Mouse (Mus musculus): ENCODE measurements at regions not wholly inside any gene's neighbourhood (a gene's known extent, or its start where the extent isn't known, plus 50 kb on each side); places are given as distances from the start of the nearest gene placed in this dataset.

DNA sequence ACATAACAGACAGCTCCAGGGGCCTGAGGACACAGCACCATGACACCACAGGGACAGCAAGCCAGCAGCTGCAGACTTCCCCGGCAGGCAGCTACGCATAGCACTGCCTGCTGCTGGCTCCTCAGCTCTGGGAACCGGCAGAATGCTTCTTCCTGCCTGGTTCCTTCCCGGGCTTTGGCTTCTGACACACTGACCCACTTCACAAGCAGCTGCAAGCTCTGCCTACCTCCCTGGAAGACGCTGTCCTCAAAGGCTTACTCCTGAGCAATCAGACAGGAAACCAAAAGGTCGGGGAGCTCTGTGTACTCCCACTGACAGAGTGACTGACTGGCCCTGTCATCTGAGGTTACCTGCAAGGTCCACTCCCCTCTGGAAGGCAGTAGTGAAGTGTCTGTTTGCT, 159.5 kb upstream of the Zfp618 start:
- in situ Hi-C loops (cut with MboI; ENCODE audit: low pct_unique_long_range_greater_than_20kb in 1 of 2, low sequenced_read_pairs in 2 of 2, unreplicated experiment in 1 of 2): no loop called here

- in situ Hi-C loops (cut with MboI; ENCODE audit: low pct_unique_long_range_greater_than_20kb in 1 of 2, low sequenced_read_pairs in 2 of 2, unreplicated experiment in 1 of 2): no loop called here
These were observed 158.6 kb upstream of the Zfp618 start for GRCm38 (mm10) chr4:62806786-62807185.

- in situ Hi-C loops (cut with MboI; ENCODE audit: low pct_unique_long_range_greater_than_20kb in 1 of 2, low sequenced_read_pairs in 2 of 2, unreplicated experiment in 1 of 2): no loop called here
These were observed 157.3 kb upstream of the Zfp618 start for GRCm38 (mm10) chr4:62807926-62808552.

DNA sequence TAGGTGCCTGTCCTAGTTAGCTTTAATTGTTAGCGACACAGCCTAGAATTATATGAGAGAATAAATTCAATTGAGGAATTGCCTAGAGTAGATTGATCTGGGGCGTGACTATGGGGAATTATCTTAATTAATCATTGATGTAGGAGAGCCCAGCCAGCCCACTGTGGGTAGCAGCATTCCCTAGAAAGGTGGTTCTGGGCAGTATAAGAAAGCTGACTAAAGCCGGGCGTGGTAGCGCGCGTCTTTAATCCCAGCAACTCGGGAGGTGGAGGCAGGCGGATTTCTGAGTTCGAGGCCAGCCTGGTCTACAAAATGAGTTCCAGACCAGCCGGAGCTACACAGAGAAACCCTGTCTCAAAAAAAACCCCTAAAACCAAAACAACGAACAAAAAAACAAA, 156.8 kb upstream of the Zfp618 start:
- in situ Hi-C loops (cut with MboI; ENCODE audit: low pct_unique_long_range_greater_than_20kb in 1 of 2, low sequenced_read_pairs in 2 of 2, unreplicated experiment in 1 of 2): no loop called here

DNA sequence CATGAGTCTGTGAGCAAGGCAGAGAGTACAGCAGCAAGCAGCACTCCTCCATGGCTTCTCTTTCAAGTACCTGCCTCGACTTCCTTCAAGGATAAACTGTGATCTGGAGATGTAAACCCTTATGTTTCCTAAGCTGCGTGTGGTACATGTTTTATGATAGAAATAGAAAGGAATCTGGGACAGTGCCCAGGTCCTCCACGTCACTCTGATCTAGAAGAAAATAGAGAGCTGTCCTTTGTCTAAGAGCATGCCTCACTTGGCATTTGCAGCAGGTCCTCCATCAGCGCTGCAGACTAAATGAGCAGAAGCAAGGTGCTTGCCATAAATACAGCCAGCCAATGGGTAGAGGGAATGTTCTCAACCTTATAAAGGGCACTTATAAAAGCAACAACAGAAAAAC, 156.3 kb upstream of the Zfp618 start:
- in situ Hi-C loops (cut with MboI; ENCODE audit: low pct_unique_long_range_greater_than_20kb in 1 of 2, low sequenced_read_pairs in 2 of 2, unreplicated experiment in 1 of 2): no loop called here

GRCm38 (mm10) chr4:62819889-62820288, 145.5 kb upstream of the Zfp618 start:
- in situ Hi-C loops (cut with MboI; ENCODE audit: low pct_unique_long_range_greater_than_20kb in 1 of 2, low sequenced_read_pairs in 2 of 2, unreplicated experiment in 1 of 2): no loop called here

GRCm38 (mm10) chr4:62821288-62821687, 144.1 kb upstream of the Zfp618 start:
- in situ Hi-C loops (cut with MboI; ENCODE audit: low pct_unique_long_range_greater_than_20kb in 1 of 2, low sequenced_read_pairs in 2 of 2, unreplicated experiment in 1 of 2): no loop called here

DNA sequence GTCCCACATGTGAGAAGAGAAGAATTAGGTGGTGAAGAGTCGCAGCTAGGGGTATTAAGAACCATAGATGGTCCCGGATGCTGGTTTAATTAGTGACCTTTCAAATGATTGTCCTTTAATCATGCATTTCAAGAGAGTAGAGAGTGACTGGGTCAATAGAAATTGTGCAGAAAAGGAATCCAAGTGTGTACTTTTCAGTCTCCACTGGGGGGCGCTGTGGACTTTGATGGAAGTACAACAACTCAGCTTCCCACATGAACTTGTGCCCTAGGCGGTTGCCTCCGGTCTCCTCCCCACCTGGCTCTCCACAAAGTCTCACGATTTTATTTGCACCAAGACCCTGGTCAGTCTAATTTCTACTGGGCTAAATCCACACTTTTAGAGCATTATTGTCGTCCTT, 142.8 kb upstream of the Zfp618 start:
- in situ Hi-C loops (cut with MboI; ENCODE audit: low pct_unique_long_range_greater_than_20kb in 1 of 2, low sequenced_read_pairs in 2 of 2, unreplicated experiment in 1 of 2): no loop called here

DNA sequence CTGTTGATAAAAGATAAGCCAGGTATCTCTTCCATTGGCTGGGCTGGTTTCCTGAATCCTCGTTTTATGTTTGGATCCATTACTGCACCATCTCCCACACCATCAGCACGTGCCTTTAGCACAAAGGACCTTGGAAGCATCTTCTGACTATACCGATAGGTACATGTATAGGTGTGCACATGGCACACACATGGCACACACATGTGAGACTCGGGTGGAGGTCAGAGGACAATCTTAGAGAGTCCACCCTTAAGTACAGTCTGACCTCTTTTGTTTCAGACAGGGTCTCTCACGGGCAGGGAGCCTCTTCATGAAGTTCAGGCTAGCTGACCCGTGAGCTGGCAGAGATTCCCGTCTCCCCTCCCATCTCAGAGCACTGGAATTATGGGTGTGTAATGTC, 142.3 kb upstream of the Zfp618 start:
- in situ Hi-C loops (cut with MboI; ENCODE audit: low pct_unique_long_range_greater_than_20kb in 1 of 2, low sequenced_read_pairs in 2 of 2, unreplicated experiment in 1 of 2): no loop called here

- in situ Hi-C loops (cut with MboI; ENCODE audit: low pct_unique_long_range_greater_than_20kb in 1 of 2, low sequenced_read_pairs in 2 of 2, unreplicated experiment in 1 of 2): no loop called here
These were observed 141.7 kb upstream of the Zfp618 start for GRCm38 (mm10) chr4:62823555-62824250.

GRCm38 (mm10) chr4:62824581-62824980, 140.8 kb upstream of the Zfp618 start:
- in situ Hi-C loops (cut with MboI; ENCODE audit: low pct_unique_long_range_greater_than_20kb in 1 of 2, low sequenced_read_pairs in 2 of 2, unreplicated experiment in 1 of 2): no loop called here

- in situ Hi-C loops (cut with MboI; ENCODE audit: low pct_unique_long_range_greater_than_20kb in 1 of 2, low sequenced_read_pairs in 2 of 2, unreplicated experiment in 1 of 2): no loop called here
These were observed 140.1 kb upstream of the Zfp618 start for GRCm38 (mm10) chr4:62825256-62825655.

GRCm38 (mm10) chr4:62828963-62829362, 136.4 kb upstream of the Zfp618 start:
- in situ Hi-C loops (cut with MboI; ENCODE audit: low pct_unique_long_range_greater_than_20kb in 1 of 2, low sequenced_read_pairs in 2 of 2, unreplicated experiment in 1 of 2): no loop called here

DNA sequence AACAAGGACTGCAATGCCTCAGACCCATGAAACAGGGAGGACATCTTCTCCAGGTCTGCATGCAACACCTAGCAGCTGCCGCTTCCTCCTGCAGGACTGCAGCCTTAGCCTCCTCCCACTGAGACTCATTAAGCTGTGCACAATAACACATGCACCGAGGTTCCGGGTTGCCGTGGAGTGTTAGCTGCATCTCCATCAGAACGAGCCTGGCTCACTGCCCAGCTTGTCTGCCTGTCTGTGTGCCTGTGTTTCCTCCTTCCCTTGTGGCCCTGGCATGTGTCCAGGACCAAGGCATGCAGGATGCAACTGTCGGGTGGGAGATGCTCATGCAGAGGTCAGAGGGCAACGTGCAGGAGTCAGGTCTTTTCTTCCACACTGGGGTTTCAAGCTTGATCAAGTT, 131.4 kb upstream of the Zfp618 start:
- in situ Hi-C loops (cut with MboI; ENCODE audit: low pct_unique_long_range_greater_than_20kb in 1 of 2, low sequenced_read_pairs in 2 of 2, unreplicated experiment in 1 of 2): no loop called here

DNA sequence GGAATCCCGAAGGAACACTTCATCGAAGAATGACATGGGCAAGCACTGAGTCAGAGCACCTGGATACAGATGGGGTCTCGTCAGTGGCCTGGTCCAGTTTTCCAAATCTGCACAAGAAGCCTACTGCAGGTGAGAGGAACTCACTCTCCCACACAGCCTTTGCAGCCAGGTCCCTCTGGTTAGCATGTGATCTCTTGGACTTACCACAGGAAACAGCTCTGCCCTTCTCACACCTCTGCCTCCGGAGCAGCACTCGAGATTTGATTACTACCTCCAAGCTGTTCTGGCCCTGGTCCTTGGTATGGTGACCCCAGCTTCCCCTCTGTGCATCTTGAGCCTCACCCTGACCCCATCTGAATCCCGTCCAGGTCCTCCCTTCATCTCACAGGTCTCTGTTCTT, 128.5 kb upstream of the Zfp618 start:
- in situ Hi-C loops (cut with MboI; ENCODE audit: low pct_unique_long_range_greater_than_20kb in 1 of 2, low sequenced_read_pairs in 2 of 2, unreplicated experiment in 1 of 2): no loop called here

GRCm38 (mm10) chr4:62850526-62850925, 114.8 kb upstream of the Zfp618 start:
- in situ Hi-C loops (cut with MboI; ENCODE audit: low pct_unique_long_range_greater_than_20kb in 1 of 2, low sequenced_read_pairs in 2 of 2, unreplicated experiment in 1 of 2): no loop called here

- in situ Hi-C loops (cut with MboI; ENCODE audit: low pct_unique_long_range_greater_than_20kb in 1 of 2, low sequenced_read_pairs in 2 of 2, unreplicated experiment in 1 of 2): no loop called here
These were observed 112.0 kb upstream of the Zfp618 start for GRCm38 (mm10) chr4:62853335-62853734.

- in situ Hi-C loops (cut with MboI; ENCODE audit: low pct_unique_long_range_greater_than_20kb in 1 of 2, low sequenced_read_pairs in 2 of 2, unreplicated experiment in 1 of 2): no loop called here
These were observed 109.0 kb upstream of the Zfp618 start for GRCm38 (mm10) chr4:62856406-62856805.

DNA sequence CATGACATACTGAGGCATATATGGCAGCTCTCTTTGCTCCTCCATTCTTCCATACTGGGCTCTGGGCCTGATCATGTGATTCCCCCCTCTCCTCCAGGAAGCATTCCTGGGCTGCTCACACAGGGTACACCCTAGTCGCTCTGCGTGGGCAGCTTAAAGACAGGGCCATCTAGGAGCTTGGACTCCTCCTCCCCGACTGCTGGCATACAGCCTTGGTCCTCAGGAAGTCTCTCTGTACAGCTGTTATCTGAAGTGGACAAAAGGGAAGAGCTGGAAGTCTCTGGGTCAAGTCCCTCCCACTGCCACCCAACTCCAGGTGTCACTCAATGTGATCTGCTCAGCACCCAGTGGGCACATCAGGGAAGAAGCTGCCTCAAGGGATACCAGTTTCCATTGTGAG, 102.6 kb upstream of the Zfp618 start:
- in situ Hi-C loops (cut with MboI; ENCODE audit: low pct_unique_long_range_greater_than_20kb in 1 of 2, low sequenced_read_pairs in 2 of 2, unreplicated experiment in 1 of 2): no loop called here

GRCm38 (mm10) chr4:62870391-62870983, 94.9 kb upstream of the Zfp618 start:
- in situ Hi-C loops (cut with MboI; ENCODE audit: low pct_unique_long_range_greater_than_20kb in 1 of 2, low sequenced_read_pairs in 2 of 2, unreplicated experiment in 1 of 2): no loop called here
